Mouse (Mus musculus) common myeloid progenitor, adult 5-6 weeks (primary cell): ENCODE measurements at regions not wholly inside any gene's neighbourhood (a gene's known extent, or its start where the extent isn't known, plus 50 kb on each side); places are given as distances from the start of the nearest gene placed in this dataset.
A peak's percentile ranks its signal among the peaks of the same experiment; 100 is the strongest.
"Not testable (repeated sequence)": the region's sequence is repeated elsewhere in the genome, so short reads cannot be mapped to it uniquely, and the experiment has no call there.

Experiments used
- ATAC-seq: replicated peaks from 2 replicates; pipeline ENCODE4 v1.8.0; 2016; ENCODE audit warnings: low read depth, mild to moderate bottlenecking, moderate TSS enrichment, inconsistent platforms; ENCODE audit not compliant: poor library complexity, severe bottlenecking

DNA sequence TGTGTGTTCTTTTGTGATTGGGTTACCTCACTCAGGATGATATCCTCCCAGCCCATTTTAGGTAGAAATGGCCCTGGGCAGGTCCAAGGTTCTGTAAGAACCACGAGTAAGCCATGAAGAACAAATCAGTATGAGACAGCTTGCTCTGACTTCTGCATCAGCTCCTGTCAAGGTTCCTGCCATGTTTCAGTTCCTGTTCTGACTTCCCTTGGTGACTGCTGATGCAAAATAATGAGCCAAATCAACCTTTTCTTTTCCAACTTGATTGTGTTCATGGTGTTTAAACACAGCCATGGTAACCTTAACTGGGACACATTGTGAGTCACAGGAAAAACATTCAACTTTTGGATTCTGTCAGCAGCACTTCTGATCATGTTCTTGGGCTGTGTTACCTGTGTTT lies 667.4 kb upstream of the Igfbp7 start:
- ATAC-seq, result no peak

- no peak for ATAC-seq
Observed at GRCm38 (mm10) chr5:78032554-78033250, 624.9 kb upstream of the Igfbp7 start.

DNA sequence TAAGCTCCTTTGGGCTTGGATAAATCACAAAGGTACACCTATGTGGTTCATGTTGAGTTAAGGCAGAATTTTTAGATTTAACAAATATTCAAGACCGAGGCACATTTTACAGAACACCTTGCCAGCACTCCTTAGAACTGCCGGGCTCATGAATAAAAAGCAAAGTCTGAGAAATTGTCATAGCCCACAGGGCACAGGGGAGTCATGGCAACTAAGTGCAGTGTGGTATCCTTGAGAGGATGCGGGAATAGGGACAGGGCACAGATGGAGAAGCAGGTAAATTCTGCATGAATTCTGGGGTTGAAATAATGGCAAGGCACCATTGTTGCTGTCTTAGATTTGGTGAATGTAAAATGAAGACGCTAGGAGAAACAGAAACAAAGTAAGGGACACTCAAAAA lies 609.7 kb upstream of the Igfbp7 start:
- no peak for ATAC-seq

DNA sequence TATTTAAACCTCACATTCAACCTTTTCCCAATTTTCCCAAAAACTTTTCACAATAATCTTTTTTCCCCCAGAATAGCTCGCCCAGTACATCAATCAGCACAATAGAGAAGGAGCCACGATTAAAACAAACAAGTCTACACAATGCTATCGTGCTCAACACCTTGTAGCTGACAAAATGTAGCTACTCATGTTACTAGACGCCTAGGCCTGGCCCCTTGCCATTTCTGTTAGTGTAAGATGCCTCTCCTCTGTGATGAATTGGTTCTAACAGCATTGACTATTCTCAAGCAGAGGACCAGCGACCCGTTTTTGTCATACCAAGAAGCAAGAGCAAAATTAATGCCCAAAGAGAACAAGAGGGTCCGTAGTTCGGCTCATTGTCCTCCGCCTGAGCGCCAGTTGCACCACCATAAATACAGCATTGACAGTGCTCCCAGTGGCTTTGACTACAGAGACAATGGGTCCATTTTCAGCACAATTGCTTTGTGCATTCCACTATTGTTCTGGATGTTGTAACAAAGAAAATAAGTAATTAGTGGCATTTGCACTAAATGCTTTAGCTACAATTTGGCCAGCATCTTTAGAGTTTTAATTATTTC lies 578.7 kb upstream of the Igfbp7 start:
- no peak for ATAC-seq

- ATAC-seq, result no peak
Observed at GRCm38 (mm10) chr5:77985269-77985668, 577.4 kb upstream of the Igfbp7 start.

DNA sequence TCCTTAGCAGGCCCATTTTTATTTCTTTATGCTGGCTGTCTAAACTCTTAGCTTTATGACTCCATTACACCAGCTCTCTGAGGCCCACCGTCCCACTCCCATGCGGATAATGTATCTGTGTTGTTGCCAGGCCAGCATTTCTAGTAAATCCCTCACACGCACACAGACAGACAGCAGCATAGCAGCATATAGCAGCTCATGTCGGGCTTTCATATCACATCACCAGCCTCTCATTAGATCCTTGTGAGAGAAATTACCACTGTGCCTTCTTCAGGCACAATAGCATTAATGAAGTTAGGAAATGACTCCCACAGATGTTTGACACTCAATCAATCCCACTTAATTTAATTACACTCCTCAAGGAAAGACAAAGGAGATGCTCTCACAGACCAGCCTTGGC lies 532.2 kb upstream of the Igfbp7 start:
- not testable (repeated sequence) for ATAC-seq

DNA sequence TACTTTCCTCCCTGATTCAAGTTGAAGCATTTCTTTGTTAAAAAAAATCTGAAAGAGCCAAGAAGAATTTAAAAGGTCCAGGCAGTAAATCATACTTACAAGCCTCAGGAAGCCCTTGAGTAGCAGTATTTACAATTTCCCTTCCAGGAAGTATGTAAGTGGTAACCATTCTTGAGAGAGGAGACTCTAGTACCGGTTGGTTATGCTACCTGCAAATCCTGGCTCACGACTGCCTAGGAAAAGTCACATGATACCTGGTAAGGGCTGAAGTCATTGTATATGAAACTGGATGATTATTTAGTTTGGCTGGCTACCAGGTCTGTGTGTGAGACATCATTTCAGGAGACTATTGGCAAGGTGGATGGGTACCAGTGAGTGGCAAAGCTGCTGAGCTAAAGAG lies 524.0 kb upstream of the Igfbp7 start:
- ATAC-seq, result no peak

DNA sequence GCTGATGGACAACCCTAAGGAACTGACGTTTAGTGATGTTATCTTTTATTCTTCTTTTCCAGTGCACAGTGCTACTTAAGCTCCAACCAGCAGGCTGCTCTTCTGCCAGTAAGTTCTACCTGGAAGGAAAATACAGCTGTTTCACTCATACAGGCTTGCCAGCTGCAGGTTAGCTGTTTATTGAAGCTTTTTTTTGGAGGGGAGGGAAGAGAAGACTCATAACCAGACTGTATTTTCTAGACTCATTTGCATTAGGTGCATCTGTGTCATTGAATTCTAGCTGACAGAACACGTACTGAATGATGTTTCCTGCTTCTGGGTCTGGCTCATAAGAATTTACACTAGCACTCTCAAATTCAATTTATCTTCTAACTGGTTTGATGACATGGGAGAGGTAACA lies 513.3 kb upstream of the Igfbp7 start:
- no peak for ATAC-seq

- ATAC-seq, result no peak
Observed at GRCm38 (mm10) chr5:77917086-77917676, 509.3 kb upstream of the Igfbp7 start.

DNA sequence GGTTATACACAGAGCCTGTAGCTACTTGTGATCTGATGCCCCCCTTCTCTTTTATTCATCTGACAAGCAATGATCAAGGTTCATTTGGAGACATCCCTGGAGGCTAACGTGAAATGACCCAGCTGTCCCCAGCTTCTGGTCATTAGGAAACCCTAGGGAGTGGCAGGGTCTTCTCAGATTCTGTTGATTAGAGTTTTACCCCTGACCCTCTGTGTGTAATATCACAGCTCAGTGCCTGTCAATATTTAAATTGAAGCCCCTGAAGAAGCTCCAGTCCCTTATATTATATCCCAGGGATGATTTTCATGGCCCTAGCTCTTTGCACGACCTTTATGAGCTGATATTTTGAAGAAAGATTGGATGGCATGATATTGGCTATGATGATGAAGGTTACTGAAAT lies 508.5 kb upstream of the Igfbp7 start:
- ATAC-seq, result no peak

- ATAC-seq, result peak; percentile 66; the same call in 1 of the 2 replicates
Observed at GRCm38 (mm10) chr5:77909218-77909617, 501.4 kb upstream of the Igfbp7 start.

DNA sequence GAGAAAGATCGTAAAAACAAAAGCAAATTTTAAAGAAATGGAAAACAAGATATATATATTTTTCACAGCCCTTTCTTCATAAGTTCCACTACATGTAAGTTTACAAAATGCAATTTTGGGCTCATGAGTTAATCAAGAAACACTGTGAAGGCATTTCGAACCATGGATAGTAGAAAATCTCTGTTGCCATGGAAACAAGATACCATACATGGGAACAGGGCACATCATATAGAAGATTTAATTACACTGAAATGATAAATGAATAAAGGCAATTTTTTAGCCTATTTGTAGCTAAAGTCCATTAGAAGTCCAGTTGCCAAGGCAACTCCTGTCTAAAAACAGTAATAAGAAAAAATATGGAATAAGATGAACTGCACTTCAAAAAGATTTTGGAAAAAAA lies 484.2 kb upstream of the Igfbp7 start:
- ATAC-seq, result not testable (repeated sequence)

- no peak for ATAC-seq
Observed at GRCm38 (mm10) chr5:77888534-77888933, 480.7 kb upstream of the Igfbp7 start.

DNA sequence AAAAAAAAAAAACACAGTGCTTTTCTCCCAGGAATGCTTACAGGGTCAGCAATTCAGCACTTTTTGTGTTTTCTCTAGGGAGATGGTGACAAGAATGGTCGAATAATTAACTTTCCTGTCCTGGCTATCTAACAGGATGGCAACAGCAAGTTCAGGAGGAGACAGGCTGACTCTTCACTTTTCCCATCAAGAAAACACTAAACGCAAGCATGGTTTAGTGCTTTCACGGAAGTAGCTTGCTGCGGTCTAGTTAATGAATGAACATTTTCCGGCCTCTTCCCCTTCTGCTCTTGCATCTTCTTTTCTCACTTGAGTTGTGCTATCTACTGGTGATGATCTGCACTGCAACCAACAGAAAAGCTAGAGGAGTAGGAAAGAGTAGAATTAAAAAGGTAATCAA lies 463.6 kb upstream of the Igfbp7 start:
- no peak for ATAC-seq

- no peak for ATAC-seq
Observed at GRCm38 (mm10) chr5:77865342-77865741, 457.5 kb upstream of the Igfbp7 start.

DNA sequence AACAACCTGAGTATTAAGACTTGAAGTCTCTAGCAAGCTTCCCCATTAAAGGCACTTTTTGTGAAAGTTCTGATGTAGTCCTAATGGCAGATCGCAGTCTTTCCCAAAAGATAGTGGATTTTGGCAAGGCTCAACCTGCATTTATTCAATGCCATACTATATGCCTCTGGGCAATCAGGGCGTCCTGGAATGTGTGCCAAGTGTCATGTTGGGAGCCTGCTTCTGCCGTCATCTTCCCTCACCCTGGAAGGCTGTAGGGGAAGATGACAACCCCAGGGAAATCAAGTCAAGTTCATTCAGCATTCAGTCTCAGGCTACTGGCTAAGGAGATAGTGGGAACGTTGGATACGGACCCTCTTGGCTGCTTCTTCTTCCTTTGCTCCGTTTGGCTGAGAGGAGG lies 447.4 kb upstream of the Igfbp7 start:
- ATAC-seq, result no peak

DNA sequence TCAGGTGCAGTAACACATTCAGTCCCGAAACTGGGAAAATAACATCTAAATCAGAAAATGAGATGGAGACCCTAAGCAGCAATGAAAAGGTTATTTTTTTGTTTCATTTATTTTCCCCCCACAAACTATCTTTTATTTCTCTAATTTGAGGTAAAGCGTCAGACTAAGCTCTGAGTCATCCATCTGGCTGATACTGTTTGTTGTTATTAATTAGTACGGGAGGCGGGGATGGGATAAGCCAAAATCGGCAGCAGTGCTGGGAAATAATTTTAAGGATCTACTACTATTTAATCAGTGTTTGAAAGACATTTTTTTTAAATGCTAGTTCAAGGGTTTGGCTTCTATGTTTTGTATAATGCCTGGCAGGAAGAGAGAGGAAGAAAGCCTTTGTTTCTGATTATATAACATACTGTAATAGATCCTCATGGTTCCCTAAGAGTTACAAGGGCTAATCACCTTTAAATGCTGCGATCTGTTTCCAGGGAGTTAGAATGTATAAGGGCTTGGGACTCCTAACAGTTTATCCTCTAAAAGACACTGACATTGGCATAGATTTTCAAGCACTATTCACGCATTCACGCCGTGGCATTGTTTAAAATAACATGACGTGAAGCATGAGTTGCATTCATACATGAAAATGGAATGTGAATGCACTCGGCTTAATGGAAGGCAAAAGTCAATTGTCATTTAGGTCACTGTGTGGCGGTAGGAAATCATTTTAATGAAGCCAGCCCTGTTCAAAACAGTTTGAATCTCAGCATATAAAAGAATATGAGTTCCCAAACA lies 446.4 kb upstream of the Igfbp7 start:
- no peak for ATAC-seq

- no peak for ATAC-seq
Observed at GRCm38 (mm10) chr5:77851645-77852044, 443.8 kb upstream of the Igfbp7 start.

- no peak for ATAC-seq
Observed at GRCm38 (mm10) chr5:77838186-77839097, 430.6 kb upstream of the Igfbp7 start.

- no peak for ATAC-seq
Observed at GRCm38 (mm10) chr5:77827971-77828370, 420.1 kb upstream of the Igfbp7 start.
